Mouse (Mus musculus) monocyte, adult 5-6 weeks (primary cell): Measurements from ENCODE around the gene Lct. TPM values are rescaled to one million over a fixed set of nuclear protein-coding genes. Genes with fewer than 3 reads are reported as not detected.
"Not testable (repeated sequence)": the region's sequence is repeated elsewhere in the genome, so short reads cannot be mapped to it uniquely, and the experiment has no call there.

Experiments used
- ATAC-seq: fragments of 153-309, 156-312 bp; replicated peaks from 2 replicates; pipeline ENCODE4 v1.8.0; 2017; ENCODE audit warnings: mild to moderate bottlenecking; ENCODE audit not compliant: low TSS enrichment, insufficient number of reproducible peaks, severe bottlenecking, poor library complexity, low FRiP score
- total RNA-seq: library from RNA; stranded (forward); fragments of 200-1000, 200-491, 200-594 nt; gene quantifications from 3 replicates; pipeline ENCODE4 v1.2.3, GENCODE M21; 2017

Gene Lct
- total RNA-seq, 1 experiment from 2014 or later: not detected

GRCm38 (mm10) chr1:128309043-128309442, 19.1 kb downstream of the Lct start:
- ATAC-seq: no peak

- ATAC-seq: no peak
These were observed 24.2 kb downstream of the Lct start for GRCm38 (mm10) chr1:128303900-128304299.

- ATAC-seq: no peak
These were observed 32.2 kb downstream of the Lct start for GRCm38 (mm10) chr1:128295717-128296528.

GRCm38 (mm10) chr1:128295296-128295695, 32.8 kb downstream of the Lct start:
- ATAC-seq: no peak

- no peak for ATAC-seq
These were observed 34.6 kb downstream of the Lct start for GRCm38 (mm10) chr1:128293524-128293923.

- ATAC-seq: no peak
These were observed 37.8 kb downstream of the Lct start for GRCm38 (mm10) chr1:128290295-128290694.

GRCm38 (mm10) chr1:128285136-128285535, 43.0 kb downstream of the Lct start:
- no peak for ATAC-seq

- ATAC-seq: no peak
These were observed 43.9 kb downstream of the Lct start for GRCm38 (mm10) chr1:128284157-128284690.

GRCm38 (mm10) chr1:128282924-128283323, 45.2 kb downstream of the Lct start:
- no peak for ATAC-seq

GRCm38 (mm10) chr1:128281753-128282152, 46.4 kb downstream of the Lct start:
- no peak for ATAC-seq

- ATAC-seq: no peak
These were observed 49.6 kb downstream of the Lct start for GRCm38 (mm10) chr1:128278563-128278962.

GRCm38 (mm10) chr1:128275908-128276307, 52.2 kb downstream of the Lct start:
- no peak for ATAC-seq

GRCm38 (mm10) chr1:128270731-128271130, 57.4 kb downstream of the Lct start:
- ATAC-seq: no peak

GRCm38 (mm10) chr1:128267061-128267460, 61.1 kb downstream of the Lct start:
- ATAC-seq: not testable (repeated sequence)

GRCm38 (mm10) chr1:128244727-128245355, 83.3 kb downstream of the Lct start:
- peak; percentile 12; the same call in 1 of the 2 replicates for ATAC-seq

GRCm38 (mm10) chr1:128243996-128244726, 84.0 kb downstream of the Lct start:
- ATAC-seq: peak; percentile 97

- ATAC-seq: no peak
These were observed 84.5 kb downstream of the Lct start, which contains the start of gene Ubxn4 for GRCm38 (mm10) chr1:128243627-128243995. Ubxn4 (plus strand) TSS chr1:128243964.

- ATAC-seq: no peak
These were observed 92.9 kb downstream of the Lct start for GRCm38 (mm10) chr1:128235181-128235580.
